Mouse (Mus musculus): ENCODE data around the gene Prcc. TPM values are rescaled to one million over a fixed set of nuclear protein-coding genes. Genes with fewer than 3 reads are reported as not detected.

Gene Prcc
- polyA plus RNA-seq, 1 experiment from 2014 or later = 11.3 TPM

Other genes with a start within 250 kb of the Prcc start
- 0.37 and 0.53 TPM in 2 replicates for gene Lrrc71, start 137.0 kb downstream of the Prcc start, polyA plus RNA-seq (2015; fragmentation: Nextera tagmentation; extraction: Ambion mirVana)
- gene Ntrk1, start 90.4 kb downstream of the Prcc start, polyA plus RNA-seq (2015; fragmentation: Nextera tagmentation; extraction: Ambion mirVana) = 1.9 and 2.2 TPM in 2 replicates
- gene Insrr, start 88.7 kb downstream of the Prcc start, polyA plus RNA-seq (2015; fragmentation: Nextera tagmentation; extraction: Ambion mirVana) = 0.59 and 0.89 TPM in 2 replicates
- gene Pear1, start 61.3 kb downstream of the Prcc start, polyA plus RNA-seq (2015; fragmentation: Nextera tagmentation; extraction: Ambion mirVana) = 23.4 and 25.4 TPM in 2 replicates
- 0.21 and 0.30 TPM in 2 replicates for gene Sh2d2a, start 38.9 kb downstream of the Prcc start, polyA plus RNA-seq (2015; fragmentation: Nextera tagmentation; extraction: Ambion mirVana)
- 238 and 249 TPM in 2 replicates for gene Hdgf, start 20.7 kb upstream of the Prcc start, polyA plus RNA-seq (2015; fragmentation: Nextera tagmentation; extraction: Ambion mirVana)
- gene Mrpl24, start 33.9 kb upstream of the Prcc start, polyA plus RNA-seq (2015; fragmentation: Nextera tagmentation; extraction: Ambion mirVana) = 76.4 and 78.2 TPM in 2 replicates
- 45.8 and 48.1 TPM in 2 replicates for gene Isg20l2, start 44.7 kb upstream of the Prcc start, polyA plus RNA-seq (2015; fragmentation: Nextera tagmentation; extraction: Ambion mirVana)
- 16.2 and 17.6 TPM in 2 replicates for gene Rrnad1, start 45.1 kb upstream of the Prcc start, polyA plus RNA-seq (2015; fragmentation: Nextera tagmentation; extraction: Ambion mirVana)
- 17.2 and 20.0 TPM in 2 replicates for gene Crabp2, start 63.1 kb upstream of the Prcc start, polyA plus RNA-seq (2015; fragmentation: Nextera tagmentation; extraction: Ambion mirVana)
- gene Nes, start 85.5 kb upstream of the Prcc start, polyA plus RNA-seq (2015; fragmentation: Nextera tagmentation; extraction: Ambion mirVana) = 18.6 and 19.1 TPM in 2 replicates
- 0.17 and 0.23 TPM in 2 replicates for gene Bcan, start 114.6 kb upstream of the Prcc start, polyA plus RNA-seq (2015; fragmentation: Nextera tagmentation; extraction: Ambion mirVana)
- gene Hapln2, start 142.0 kb upstream of the Prcc start, polyA plus RNA-seq (2015; fragmentation: Nextera tagmentation; extraction: Ambion mirVana) = 0.18 TPM in 1 of 2 replicates, not detected in the other
- gene Gpatch4, start 157.5 kb upstream of the Prcc start, polyA plus RNA-seq (2015; fragmentation: Nextera tagmentation; extraction: Ambion mirVana) = 33.7 and 35.0 TPM in 2 replicates
- gene Naxe, start 172.9 kb upstream of the Prcc start, polyA plus RNA-seq (2015; fragmentation: Nextera tagmentation; extraction: Ambion mirVana) = 156 and 163 TPM in 2 replicates
- not detected in 2 replicates for gene Ttc24, start 192.7 kb upstream of the Prcc start, polyA plus RNA-seq (2015; fragmentation: Nextera tagmentation; extraction: Ambion mirVana)
- gene Iqgap3, start 196.4 kb upstream of the Prcc start, polyA plus RNA-seq (2015; fragmentation: Nextera tagmentation; extraction: Ambion mirVana) = 16.0 and 18.7 TPM in 2 replicates